12 mouse cellular contexts compared by ENCODE assay signal in genomic region chr6:124861802-124862201, GRCm38 (mm10). TPM values are rescaled to one million over a fixed set of nuclear protein-coding genes. Genes with fewer than 3 reads are reported as not detected.
DNase-seq lines count a peak whose midpoint lies in the region; ATAC-seq and TF ChIP-seq lines count a peak whose summit lies in the region.
"Had no signal": no experiment of that assay in that cellular context is flagged by ENCODE, and none has a peak within 500 bp of the region (broad histone marks: within the 10 kb centered on the region; RNA-seq: fewer than 3 reads in every experiment).

No protein-coding gene starts in this region.

- no peaks in the 10 kb centered on the region for H3K9me3 ChIP-seq in CH12.LX (replicated peaks; ENCODE audit: low read length)
- no peaks in the 10 kb centered on the region for H3K9me3 ChIP-seq in forebrain, embryonic 16.5 days (ENCODE audit: control insufficient read depth, low read length)
- H3K9me3 ChIP-seq in midbrain, embryonic 12.5 days = no peaks in the 10 kb centered on the region
- H3K9me3 ChIP-seq: lung, embryonic 15.5 days had no signal

- H3K27me3 ChIP-seq in CH12.LX (replicated peaks) = peaks cover 26% of the 10 kb centered on the region
- H3K27me3 ChIP-seq in forebrain, embryonic 16.5 days (replicated peaks; ENCODE audit: control insufficient read depth, insufficient read depth, low read length) = no peaks in the 10 kb centered on the region
- peaks cover 23% of the 10 kb centered on the region for H3K27me3 ChIP-seq in midbrain, embryonic 12.5 days

- H3K9ac ChIP-seq in CH12.LX (ENCODE audit: insufficient read depth, low read depth) = no peak overlapping the region
- no peak overlapping the region for H3K9ac ChIP-seq in forebrain, embryonic 16.5 days (replicated peaks; ENCODE audit: low read depth, low read length)
- H3K9ac ChIP-seq in midbrain, embryonic 12.5 days (replicated peaks) = peak overlapping the region; percentile 31
- H3K9ac ChIP-seq: lung, embryonic 15.5 days had no signal

- H3K4me3 ChIP-seq in CH12.LX (replicated peaks in 1 of 3; ENCODE audit: low read depth in 2 of 3, low read length in 2 of 3, poor library complexity in 1 of 3) = no peak overlapping the region
- H3K4me3 ChIP-seq in forebrain, embryonic 16.5 days (replicated peaks; ENCODE audit: low read length) = no peak overlapping the region
- H3K4me3 ChIP-seq in midbrain, embryonic 12.5 days = peak overlapping the region; percentile 64; the same call in 1 of the 2 replicates
- H3K4me3 ChIP-seq: lung, embryonic 15.5 days had no signal

- TF ChIP-seq POLR2A in CH12.LX (IDR thresholded peaks at IDR 0.05; ENCODE audit: low read depth, low read length) = no peak

- no peak for TF ChIP-seq RAD21 in CH12.LX (IDR thresholded peaks at IDR 0.05; ENCODE audit: low read depth, low read length)

- dilution Hi-C loops in CH12.LX (cut with MboI; ENCODE audit: extremely low pct_ligation_motif_present, extremely low pct_unique_long_range_greater_than_20kb, low sequenced_read_pairs) = no loop called here

- H3K79me2 ChIP-seq in CH12.LX (replicated peaks; ENCODE audit: control insufficient read depth, extremely low read depth, insufficient read depth, poor library complexity, severe bottlenecking) = no peaks in the 10 kb centered on the region

- no peak for ATAC-seq in forebrain, embryonic 16.5 days
- no peak for ATAC-seq in midbrain, embryonic 12.5 days (ENCODE audit: low FRiP score, low read depth)

- 34% methylated on average over 3 of the region's 3 CpGs for WGBS in forebrain, embryonic 16.5 days
- 22% methylated on average over 3 of the region's 3 CpGs for WGBS in midbrain, embryonic 12.5 days

- no peak overlapping the region for H3K4me2 ChIP-seq in CH12.LX (ENCODE audit: insufficient read depth, low read depth, poor library complexity, severe bottlenecking)
- H3K4me2 ChIP-seq in forebrain, embryonic 16.5 days (ENCODE audit: low read length) = peak overlapping the region; percentile 46
- H3K4me2 ChIP-seq in midbrain, embryonic 12.5 days (replicated peaks) = peak overlapping the region; percentile 72
- H3K4me2 ChIP-seq: lung, embryonic 15.5 days had no signal

- no peaks in the 10 kb centered on the region for H3K36me3 ChIP-seq in CH12.LX (replicated peaks in 1 of 2; ENCODE audit: control insufficient read depth in 1 of 2, insufficient read depth in 1 of 2, low read length in 1 of 2)
- H3K36me3 ChIP-seq in forebrain, embryonic 16.5 days (ENCODE audit: control insufficient read depth, insufficient read depth) = no peaks in the 10 kb centered on the region
- H3K36me3 ChIP-seq in midbrain, embryonic 12.5 days = no peaks in the 10 kb centered on the region
- H3K36me3 ChIP-seq: lung, embryonic 15.5 days had no signal

- no peak for TF ChIP-seq CTCF in CH12.LX (conservative IDR thresholded peaks at IDR 0.05 in 1 of 2, IDR thresholded peaks at IDR 0.05 in 1 of 2; ENCODE audit: low read depth in 2 of 2, low read length in 2 of 2)

- in situ Hi-C loops in CH12.LX (cut with MboI; ENCODE audit: low pct_ligation_motif_present, low pct_unique_long_range_greater_than_20kb, low sequenced_read_pairs) = loop anchor here (25.0 kb wide), 1 partner anchor 175 kb away; the partner anchor contains the start of genes Acrbp and Ing4

- no peak for TF ChIP-seq EP300 in CH12.LX (IDR thresholded peaks at IDR 0.05; ENCODE audit: low read length)

- H3K4me1 ChIP-seq in CH12.LX (ENCODE audit: control insufficient read depth in 1 of 2, insufficient read depth in 2 of 2) = peaks cover 27 to 34% of the 10 kb centered on the region in 2 experiments
- H3K4me1 ChIP-seq in forebrain, embryonic 16.5 days (replicated peaks; ENCODE audit: control insufficient read depth, insufficient read depth, low read length) = peaks cover 61% of the 10 kb centered on the region
- peaks cover 65% of the 10 kb centered on the region for H3K4me1 ChIP-seq in midbrain, embryonic 12.5 days

- H3K27ac ChIP-seq in CH12.LX (ENCODE audit: insufficient read depth, low read depth) = no peak overlapping the region
- no peak overlapping the region for H3K27ac ChIP-seq in forebrain, embryonic 16.5 days (ENCODE audit: low read length)
- H3K27ac ChIP-seq in midbrain, embryonic 12.5 days (replicated peaks) = 0 out of 2 replicates have a peak overlapping the region, but pooled peaks have one; percentile 91
- H3K27ac ChIP-seq: lung, embryonic 15.5 days had no signal

- peak; percentile 53 to 55 for DNase-seq in cerebellum, postnatal 10 days
- no peak for DNase-seq in cerebellum, adult 11 months
- DNase-seq in CH12.LX (ENCODE audit: extremely low read depth) = no peak
- no peak for DNase-seq in urinary bladder, postnatal 14 days (ENCODE audit: low spot score)
- no peak for DNase-seq in spleen, postnatal 10 days (ENCODE audit: low spot score in 2 of 2)
- no peak for DNase-seq in gastrocnemius, postnatal 4 days (ENCODE audit: low spot score in 2 of 2)
- DNase-seq: heart, adult 11 months; kidney, adult 2 months had no signal

TF ChIP-seq in CH12.LX, 34 proteins besides CTCF, POLR2A, EP300 and RAD21:
- peak; percentile 29; the same call in 1 of the 2 replicates for TF ChIP-seq ELF1 (IDR thresholded peaks at IDR 0.05; ENCODE audit: low read depth, low read length)
- peak; percentile 7; the same call in 1 of the 2 replicates for TF ChIP-seq CHD2 (IDR thresholded peaks at IDR 0.05; ENCODE audit: low read length)
- TF ChIP-seq ZMIZ1 (IDR thresholded peaks at IDR 0.05; ENCODE audit: low read depth, low read length) = no peak

RNA-seq across cellular contexts. Expression of gene Gpr162, which starts 2.0 kb away (rescaled TPM):
- total RNA-seq in CH12.LX (2012; rRNA removed) (1.6 and 2.0 TPM in 2 replicates), CH12.LX (2014; rRNA removed) (0.48 and 0.97 TPM in 2 replicates)
- polyA plus RNA-seq in CH12.LX (2012; ENCODE audit: insufficient read length, low read depth) = 1.7 and 1.9 TPM in 2 replicates
- 21.8 and 28.8 TPM in 2 replicates for polyA plus RNA-seq in forebrain, embryonic 16.5 days (2015; fragmentation: Nextera tagmentation; extraction: Ambion mirVana)
- 11.8 and 11.9 TPM in 2 replicates for polyA plus RNA-seq in midbrain, embryonic 12.5 days (2016; fragmentation: Nextera tagmentation; extraction: Ambion mirVana)
- total RNA-seq in gastrocnemius, postnatal 4 days (2021) = 1 to 10 TPM; 1.2 to 1.3 TPM

RNA-seq across cellular contexts. Expression of gene P3h3, which starts 4.2 kb away (rescaled TPM):
- total RNA-seq in CH12.LX (2012; rRNA removed) (0.13 and 0.34 TPM in 2 replicates), CH12.LX (2014; rRNA removed) (0.19 TPM in 1 of 2 replicates, not detected in the other)
- 0.31 and 0.44 TPM in 2 replicates for polyA plus RNA-seq in CH12.LX (2012; ENCODE audit: insufficient read length, low read depth)
- polyA plus RNA-seq in forebrain, embryonic 16.5 days (2015; fragmentation: Nextera tagmentation; extraction: Ambion mirVana) = 13.0 and 16.8 TPM in 2 replicates
- 21.4 and 25.6 TPM in 2 replicates for polyA plus RNA-seq in midbrain, embryonic 12.5 days (2016; fragmentation: Nextera tagmentation; extraction: Ambion mirVana)
- 10 to 100 TPM; 57.3 to 62.8 TPM for total RNA-seq in gastrocnemius, postnatal 4 days (2021)

RNA-seq across cellular contexts. Expression of gene Gnb3, which starts 21.7 kb away (rescaled TPM):
- 0.64 and 0.84 TPM in 2 replicates for total RNA-seq in CH12.LX (2012; rRNA removed)
- total RNA-seq in CH12.LX (2014; rRNA removed) = 1.6 and 2.2 TPM in 2 replicates
- 4.1 and 4.7 TPM in 2 replicates for polyA plus RNA-seq in CH12.LX (2012; ENCODE audit: insufficient read length, low read depth)
- polyA plus RNA-seq in forebrain, embryonic 16.5 days (2015; fragmentation: Nextera tagmentation; extraction: Ambion mirVana) = 0.42 and 0.75 TPM in 2 replicates
- polyA plus RNA-seq in midbrain, embryonic 12.5 days (2016; fragmentation: Nextera tagmentation; extraction: Ambion mirVana) = 5.5 TPM in 2 replicates
- total RNA-seq in gastrocnemius, postnatal 4 days (2021) = 10 to 100 TPM; 13.6 to 14.3 TPM
- polyA plus RNA-seq: C2C12 had no signal

RNA-seq across cellular contexts. Expression of gene Cd4, which starts 26.2 kb away (rescaled TPM):
- total RNA-seq in CH12.LX (2012; rRNA removed) = 0.29 and 0.34 TPM in 2 replicates
- 0.26 and 0.27 TPM in 2 replicates for total RNA-seq in CH12.LX (2014; rRNA removed)
- polyA plus RNA-seq in CH12.LX (2012; ENCODE audit: insufficient read length, low read depth) = 1.1 and 1.6 TPM in 2 replicates
- 0.06 and 0.30 TPM in 2 replicates for polyA plus RNA-seq in forebrain, embryonic 16.5 days (2015; fragmentation: Nextera tagmentation; extraction: Ambion mirVana)
- 0.20 TPM in 1 of 2 replicates, not detected in the other for polyA plus RNA-seq in midbrain, embryonic 12.5 days (2016; fragmentation: Nextera tagmentation; extraction: Ambion mirVana)
- 1 to 10 TPM; 1.4 to 1.7 TPM for total RNA-seq in gastrocnemius, postnatal 4 days (2021)
- polyA plus RNA-seq: C2C12 had no signal

RNA-seq across cellular contexts. Expression of gene Cdca3, which starts 32.5 kb away (rescaled TPM):
- total RNA-seq in CH12.LX (2012; rRNA removed) (116 and 117 TPM in 2 replicates), CH12.LX (2014; rRNA removed) (188 and 229 TPM in 2 replicates)
- 171 and 224 TPM in 2 replicates for polyA plus RNA-seq in CH12.LX (2012; ENCODE audit: insufficient read length, low read depth)
- polyA plus RNA-seq in forebrain, embryonic 16.5 days (2015; fragmentation: Nextera tagmentation; extraction: Ambion mirVana) = 69.7 and 76.7 TPM in 2 replicates
- 168 and 169 TPM in 2 replicates for polyA plus RNA-seq in midbrain, embryonic 12.5 days (2016; fragmentation: Nextera tagmentation; extraction: Ambion mirVana)
- total RNA-seq in gastrocnemius, postnatal 4 days (2021) = 10 to 100 TPM; 27.9 to 28.2 TPM

Comparison
In these comparisons a context has a peak if more than half of its experiments do, and no peak if none do; other contexts are left out.
1. DNase-seq: peak in cerebellum, postnatal 10 days (2 of 2); none in cerebellum, adult 11 months (single experiment), CH12.LX (single experiment), urinary bladder, postnatal 14 days (single experiment), spleen, postnatal 10 days (0 of 2) and gastrocnemius, postnatal 4 days (0 of 2).